Mouse (Mus musculus) heart, postnatal 36 days (tissue): ENCODE data around the gene Gpatch3. TPM values are rescaled to one million over a fixed set of nuclear protein-coding genes. Genes with fewer than 3 reads are reported as not detected.

Source experiments
- microRNA-seq, 2 experiments: library from miRNA; unstranded; fragments of <30 nt; microRNA quantifications; one replicate each; pipeline ENCODE4 v1.2.0; 2021; ENCODE audit warnings: borderline number of aligned reads in 2 of 2
- total RNA-seq, 2 experiments: library from RNA; stranded (reverse); gene quantifications; 2 replicates each; pipeline ENCODE4 v1.2.3; 2021

The Gpatch3 gene
- total RNA-seq, 2 experiments from 2014 or later: 3.3 to 5.5 TPM

Small RNAs within 50 kb of the gene (microRNA-seq; reads per million reads assigned to microRNA genes)
- gene Gm23158: 0 reads per million in 2 experiments

Other genes starting within 250 kb of the Gpatch3 start
- gene Wdtc1, start 221.3 kb upstream of the Gpatch3 start, total RNA-seq: 10 to 100 TPM; 82.0 to 88.2 TPM
- gene Slc9a1, start 205.0 kb upstream of the Gpatch3 start, total RNA-seq: 10 to 100 TPM; 17.6 to 18.8 TPM
- gene Tent5b, start 94.6 kb upstream of the Gpatch3 start, total RNA-seq: 1 to 10 TPM; 2.1 to 2.2 TPM
- 1 to 10 TPM; 1.7 to 2.0 TPM for gene Trnp1, start 76.2 kb upstream of the Gpatch3 start, total RNA-seq
- not detected for gene Kdf1, start 55.8 kb upstream of the Gpatch3 start, total RNA-seq
- 10 to 100 TPM; 68.6 to 76.2 TPM for gene Nudc, start 28.7 kb upstream of the Gpatch3 start, total RNA-seq
- 10 to 100 TPM; 14.2 to 15.3 TPM for gene Nr0b2, start 21.4 kb upstream of the Gpatch3 start, total RNA-seq
- 1 to 10 TPM; 7.0 TPM for gene Gpn2, start 9.6 kb downstream of the Gpatch3 start, total RNA-seq
- 1 to 10 TPM; 1.1 to 1.5 TPM for gene Sfn, start 27.4 kb downstream of the Gpatch3 start, total RNA-seq
- 10 to 100 TPM; 17.2 to 17.3 TPM for gene Zdhhc18, start 75.4 kb downstream of the Gpatch3 start, total RNA-seq
- gene Pigv, start 97.9 kb downstream of the Gpatch3 start, total RNA-seq: 10 to 100 TPM; 10.8 to 11.3 TPM
- 10 to 100 TPM; 37.7 to 42.1 TPM for gene Arid1a, start 182.0 kb downstream of the Gpatch3 start, total RNA-seq